Mouse (Mus musculus): ENCODE data around the gene Tmem132c.

Tmem132c gene

GRCm38 (mm10) chr5:127405391-127406000 lies 163.9 kb downstream of the Tmem132c start:
- in situ Hi-C loops (cut with MseI, MboI) = no loop called here

GRCm38 (mm10) chr5:127406014-127406655 lies 164.5 kb downstream of the Tmem132c start:
- in situ Hi-C loops (cut with MseI, MboI) = no loop called here

GRCm38 (mm10) chr5:127416536-127416935 lies 174.9 kb downstream of the Tmem132c start:
- in situ Hi-C loops (cut with MseI, MboI) = no loop called here

- in situ Hi-C loops (cut with MseI, MboI) = no loop called here
Measured at GRCm38 (mm10) chr5:127423936-127424335, 182.3 kb downstream of the Tmem132c start.

- in situ Hi-C loops (cut with MseI, MboI) = no loop called here
Measured at GRCm38 (mm10) chr5:127429124-127429523, 187.5 kb downstream of the Tmem132c start.

GRCm38 (mm10) chr5:127431561-127431960 lies 190.0 kb downstream of the Tmem132c start:
- in situ Hi-C loops (cut with MseI, MboI) = no loop called here

GRCm38 (mm10) chr5:127436836-127437235 lies 195.2 kb downstream of the Tmem132c start:
- in situ Hi-C loops (cut with MseI, MboI) = no loop called here

- in situ Hi-C loops (cut with MseI, MboI) = no loop called here
Measured at GRCm38 (mm10) chr5:127438639-127439038, 197.0 kb downstream of the Tmem132c start.

GRCm38 (mm10) chr5:127441963-127442362 lies 200.4 kb downstream of the Tmem132c start:
- in situ Hi-C loops (cut with MseI, MboI) = no loop called here

GRCm38 (mm10) chr5:127453580-127453979 lies 212.0 kb downstream of the Tmem132c start:
- in situ Hi-C loops (cut with MseI, MboI) = no loop called here

- in situ Hi-C loops (cut with MseI, MboI) = no loop called here
Measured at GRCm38 (mm10) chr5:127454068-127454467, 212.5 kb downstream of the Tmem132c start.

- in situ Hi-C loops (cut with MseI, MboI) = no loop called here
Measured at GRCm38 (mm10) chr5:127456076-127456475, 214.5 kb downstream of the Tmem132c start.

- in situ Hi-C loops (cut with MseI, MboI) = no loop called here
Measured at GRCm38 (mm10) chr5:127468151-127468550, 226.5 kb downstream of the Tmem132c start.

GRCm38 (mm10) chr5:127470351-127470750 lies 228.7 kb downstream of the Tmem132c start:
- in situ Hi-C loops (cut with MseI, MboI) = no loop called here

GRCm38 (mm10) chr5:127471902-127472301 lies 230.3 kb downstream of the Tmem132c start:
- in situ Hi-C loops (cut with MseI, MboI) = no loop called here

- in situ Hi-C loops (cut with MseI, MboI) = no loop called here
Measured at GRCm38 (mm10) chr5:127473706-127474105, 232.1 kb downstream of the Tmem132c start.

GRCm38 (mm10) chr5:127474856-127475255 lies 233.2 kb downstream of the Tmem132c start:
- in situ Hi-C loops (cut with MseI, MboI) = no loop called here

- in situ Hi-C loops (cut with MseI, MboI) = no loop called here
Measured at GRCm38 (mm10) chr5:127477790-127478189, 236.2 kb downstream of the Tmem132c start.

GRCm38 (mm10) chr5:127478322-127478721 lies 236.7 kb downstream of the Tmem132c start:
- in situ Hi-C loops (cut with MseI, MboI) = no loop called here

- in situ Hi-C loops (cut with MseI, MboI) = no loop called here
Measured at GRCm38 (mm10) chr5:127480931-127481330, 239.3 kb downstream of the Tmem132c start.

GRCm38 (mm10) chr5:127481416-127481815 lies 239.8 kb downstream of the Tmem132c start:
- in situ Hi-C loops (cut with MseI, MboI) = no loop called here

- in situ Hi-C loops (cut with MseI, MboI) = no loop called here
Measured at GRCm38 (mm10) chr5:127482342-127482741, 240.7 kb downstream of the Tmem132c start.

GRCm38 (mm10) chr5:127483955-127484659 lies 242.5 kb downstream of the Tmem132c start:
- in situ Hi-C loops (cut with MseI, MboI) = no loop called here
